Comparison of ENCODE assay signal across 25 mouse cellular contexts in the genomic region with DNA sequence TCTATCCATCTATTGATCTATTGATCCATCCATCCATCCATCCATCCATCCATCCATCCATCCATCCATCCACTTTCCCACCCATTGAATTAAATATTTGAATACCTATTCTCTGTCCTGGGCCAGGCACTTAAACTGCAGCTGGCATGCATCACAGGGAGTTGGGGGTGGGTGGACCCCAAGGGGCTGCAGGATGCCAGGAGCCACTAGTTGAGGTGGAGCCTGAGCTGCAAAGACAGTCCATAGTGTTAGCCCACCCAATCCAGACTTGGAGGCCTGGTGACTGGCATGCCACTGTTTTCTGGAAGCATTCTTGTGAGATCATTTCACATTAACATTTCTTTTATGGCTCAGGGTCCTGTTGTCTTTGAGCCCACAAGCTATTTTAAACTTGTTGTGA.
A peak's percentile ranks its signal among the peaks of the same experiment; 100 is the strongest.
DNase-seq lines count a peak whose midpoint lies in the region; ATAC-seq and TF ChIP-seq lines count a peak whose summit lies in the region.
"Had no signal": no experiment of that assay in that cellular context is flagged by ENCODE, and none has a peak within 500 bp of the region (broad histone marks: within the 10 kb centered on the region; RNA-seq: fewer than 3 reads in every experiment).

No protein-coding gene starts in this region.

- no peak overlapping the region for H3K4me2 ChIP-seq in forebrain, embryonic 14.5 days (ENCODE audit: low read length)
- no peak overlapping the region for H3K4me2 ChIP-seq in forebrain, embryonic 11.5 days (ENCODE audit: low read depth, low read length, severe bottlenecking)
- H3K4me2 ChIP-seq in forebrain, embryonic 16.5 days (ENCODE audit: low read length), result no peak overlapping the region
- H3K4me2 ChIP-seq in forebrain, postnatal 0 days (ENCODE audit: low read depth), result no peak overlapping the region
- H3K4me2 ChIP-seq: embryonic facial prominence, embryonic 13.5 days; embryonic facial prominence, embryonic 15.5 days had no signal

- H3K27ac ChIP-seq in forebrain, embryonic 14.5 days (ENCODE audit: low read depth, low read length), result no peak overlapping the region
- H3K27ac ChIP-seq in forebrain, embryonic 11.5 days (ENCODE audit: low read depth, low read length), result no peak overlapping the region
- no peak overlapping the region for H3K27ac ChIP-seq in forebrain, embryonic 16.5 days (ENCODE audit: low read length)
- H3K27ac ChIP-seq in forebrain, postnatal 0 days (ENCODE audit: low read depth, low read length), result no peak overlapping the region
- H3K27ac ChIP-seq: embryonic facial prominence, embryonic 13.5 days; embryonic facial prominence, embryonic 15.5 days; forebrain, embryonic 10.5 days had no signal

- no peak for TF ChIP-seq CTCF in forebrain, postnatal 0 days (IDR thresholded peaks at IDR 0.05; ENCODE audit: low read depth)
- TF ChIP-seq CTCF in brain, embryonic 14.5 days (IDR thresholded peaks at IDR 0.05; ENCODE audit: borderline replicate concordance, extremely low read depth, insufficient read depth, insufficient read length), result no peak

- DNase-seq in forebrain, embryonic 14.5 days (ENCODE audit: low spot score), result peak; percentile 33
- no peak for DNase-seq in forebrain, embryonic 11.5 days (ENCODE audit: low spot score)
- no peak for DNase-seq in forebrain, postnatal 0 days
- peak; percentile 50 for DNase-seq in brain, embryonic 14.5 days (ENCODE audit: low read depth)
- DNase-seq: adrenal gland, adult 8-10 months; adrenal gland, postnatal 14 days; adrenal gland, postnatal 36 days; B cell, adult 2 months; cerebellum, adult 11 months; cerebellum, adult 18-20 months; cerebellum, adult 8-10 months; cerebellum, adult 9-11 months; cerebellum, postnatal 14 days; cerebellum, postnatal 36 days; embryo, embryonic 11 days had no signal

- no peak for TF ChIP-seq POLR2A in brain, embryonic 14.5 days (IDR thresholded peaks at IDR 0.05; ENCODE audit: borderline replicate concordance, extremely low read depth, insufficient read depth, insufficient read length, poor library complexity, severe bottlenecking)

- H3K4me3 ChIP-seq in forebrain, embryonic 14.5 days (ENCODE audit: low read depth, low read length), result no peak overlapping the region
- no peak overlapping the region for H3K4me3 ChIP-seq in forebrain, embryonic 11.5 days (ENCODE audit: low read depth, low read length)
- no peak overlapping the region for H3K4me3 ChIP-seq in forebrain, embryonic 16.5 days (replicated peaks; ENCODE audit: low read length)
- H3K4me3 ChIP-seq in forebrain, postnatal 0 days (ENCODE audit: low read depth, low read length), result no peak overlapping the region
- H3K4me3 ChIP-seq: embryonic facial prominence, embryonic 13.5 days; embryonic facial prominence, embryonic 15.5 days; erythroblast, embryonic 14.5 days; forebrain, embryonic 10.5 days had no signal

- no peak overlapping the region for H3K9ac ChIP-seq in forebrain, embryonic 14.5 days (ENCODE audit: low read length)
- no peak overlapping the region for H3K9ac ChIP-seq in forebrain, embryonic 11.5 days (ENCODE audit: low read length)
- no peak overlapping the region for H3K9ac ChIP-seq in forebrain, embryonic 16.5 days (replicated peaks; ENCODE audit: low read depth, low read length)
- no peak overlapping the region for H3K9ac ChIP-seq in forebrain, postnatal 0 days
- H3K9ac ChIP-seq: embryonic facial prominence, embryonic 13.5 days; embryonic facial prominence, embryonic 15.5 days had no signal

- H3K36me3 ChIP-seq in forebrain, embryonic 14.5 days (ENCODE audit: control insufficient read depth, insufficient read depth, low read length), result no peaks in the 10 kb centered on the region
- no peaks in the 10 kb centered on the region for H3K36me3 ChIP-seq in forebrain, embryonic 11.5 days (ENCODE audit: control insufficient read depth, insufficient read depth, low read length)
- H3K36me3 ChIP-seq in forebrain, embryonic 16.5 days (ENCODE audit: control insufficient read depth, insufficient read depth), result no peaks in the 10 kb centered on the region
- no peaks in the 10 kb centered on the region for H3K36me3 ChIP-seq in forebrain, postnatal 0 days (ENCODE audit: insufficient read depth)
- H3K36me3 ChIP-seq: embryonic facial prominence, embryonic 13.5 days; embryonic facial prominence, embryonic 15.5 days; forebrain, embryonic 10.5 days; G1E had no signal

- no peak; the same call in 1 of the 2 replicates for ATAC-seq in forebrain, embryonic 14.5 days
- ATAC-seq in forebrain, embryonic 11.5 days (replicated peaks; ENCODE audit: low FRiP score), result no peak
- ATAC-seq in forebrain, embryonic 16.5 days, result peak; percentile 52; the same call in 1 of the 2 replicates
- ATAC-seq in forebrain, postnatal 0 days, result no peak
- ATAC-seq: activated CD4-positive, CD25-positive, alpha-beta regulatory T cell, adult 4 months; CD4-positive, CD25-positive, alpha-beta regulatory T cell, adult 4 months; Patski had no signal

- H3K27me3 ChIP-seq in forebrain, embryonic 14.5 days (replicated peaks; ENCODE audit: control insufficient read depth, insufficient read depth, low read length), result no peaks in the 10 kb centered on the region
- no peaks in the 10 kb centered on the region for H3K27me3 ChIP-seq in forebrain, embryonic 11.5 days (ENCODE audit: control insufficient read depth, insufficient read depth, low read length)
- H3K27me3 ChIP-seq in forebrain, embryonic 16.5 days (replicated peaks; ENCODE audit: control insufficient read depth, insufficient read depth, low read length), result no peaks in the 10 kb centered on the region
- H3K27me3 ChIP-seq in forebrain, postnatal 0 days (ENCODE audit: insufficient read depth, low read length), result no peaks in the 10 kb centered on the region
- H3K27me3 ChIP-seq: CH12.LX; embryonic facial prominence, embryonic 13.5 days; embryonic facial prominence, embryonic 15.5 days had no signal

- H3K9me3 ChIP-seq in forebrain, embryonic 14.5 days (replicated peaks; ENCODE audit: control insufficient read depth, low read length), result no peaks in the 10 kb centered on the region
- H3K9me3 ChIP-seq in forebrain, embryonic 11.5 days (ENCODE audit: control insufficient read depth, low read length), result no peaks in the 10 kb centered on the region
- H3K9me3 ChIP-seq in forebrain, embryonic 16.5 days (ENCODE audit: control insufficient read depth, low read length), result no peaks in the 10 kb centered on the region
- H3K9me3 ChIP-seq in forebrain, postnatal 0 days (ENCODE audit: low read length), result no peaks in the 10 kb centered on the region
- H3K9me3 ChIP-seq: embryonic facial prominence, embryonic 13.5 days; embryonic facial prominence, embryonic 15.5 days; forebrain, embryonic 10.5 days; G1E had no signal

- peaks cover 4% of the 10 kb centered on the region; the same call in 1 of the 2 replicates for H3K4me1 ChIP-seq in forebrain, embryonic 14.5 days (ENCODE audit: control insufficient read depth, insufficient read depth, low read length)
- no peaks in the 10 kb centered on the region; the same call in 1 of the 2 replicates for H3K4me1 ChIP-seq in forebrain, embryonic 11.5 days (replicated peaks; ENCODE audit: control insufficient read depth, insufficient read depth, low read length)
- H3K4me1 ChIP-seq in forebrain, embryonic 16.5 days (replicated peaks; ENCODE audit: control insufficient read depth, insufficient read depth, low read length), result peaks cover 2% of the 10 kb centered on the region
- peaks cover 4% of the 10 kb centered on the region; the same call in 1 of the 2 replicates for H3K4me1 ChIP-seq in forebrain, postnatal 0 days (ENCODE audit: insufficient read depth)
- H3K4me1 ChIP-seq: embryonic facial prominence, embryonic 15.5 days had no signal

Comparison
In these comparisons a context has a peak if more than half of its experiments do, and no peak if none do; other contexts are left out.
1. DNase-seq: peak in forebrain, embryonic 14.5 days (single experiment) and brain, embryonic 14.5 days (single experiment); none in forebrain, embryonic 11.5 days (single experiment) and forebrain, postnatal 0 days (single experiment).